Mouse (Mus musculus) CH12.LX (cell line): ENCODE measurements around the gene Gipr. TPM values are rescaled to one million over a fixed set of nuclear protein-coding genes. Genes with fewer than 3 reads are reported as not detected.

Experiments
- polyA plus RNA-seq: library from polyadenylated mRNA; unstranded; fragments of >175 nt; gene quantifications from 2 replicates; pipeline ENCODE4 v1.2.1, GENCODE M21; 2012; ENCODE audit warnings: low read depth; ENCODE audit not compliant: insufficient read length
- total RNA-seq, 2 experiments: library from RNA; depleted of rRNA; stranded (reverse); fragments of 300-350 nt in 1 of 2; fragments of >200 nt in 1 of 2; gene quantifications; 2 replicates each; pipeline ENCODE4 v1.2.3; 2012 to 2014

Gipr gene
- total and polyA plus RNA-seq, 3 experiments = 0.04 to 0.11 TPM; not detected in 1

Other genes with a start within 250 kb of the Gipr start
Only the 20 nearest of the 27 such genes appear.
- gene Mypop, start 174.9 kb downstream of the Gipr start, total RNA-seq (2012; rRNA removed) = 2.5 and 2.8 TPM in 2 replicates
- 1.2 and 1.3 TPM in 2 replicates for gene Mypop, start 174.9 kb downstream of the Gipr start, total RNA-seq (2014; rRNA removed)
- gene Mypop, start 174.9 kb downstream of the Gipr start, polyA plus RNA-seq = 4.1 and 4.7 TPM in 2 replicates
- gene Irf2bp1, start 162.1 kb downstream of the Gipr start, total RNA-seq (2012; rRNA removed) = 11.8 and 12.8 TPM in 2 replicates
- 3.7 and 4.9 TPM in 2 replicates for gene Irf2bp1, start 162.1 kb downstream of the Gipr start, total RNA-seq (2014; rRNA removed)
- gene Irf2bp1, start 162.1 kb downstream of the Gipr start, polyA plus RNA-seq = 6.6 and 7.1 TPM in 2 replicates
- gene Foxa3, start 142.6 kb downstream of the Gipr start, total RNA-seq (2012; rRNA removed) = 0.08 TPM in 1 of 2 replicates, not detected in the other
- gene Foxa3, start 142.6 kb downstream of the Gipr start, total RNA-seq (2014; rRNA removed) = not detected in 2 replicates
- not detected in 2 replicates for gene Foxa3, start 142.6 kb downstream of the Gipr start, polyA plus RNA-seq
- 129 and 141 TPM in 2 replicates for gene Sympk, start 141.8 kb downstream of the Gipr start, total RNA-seq (2012; rRNA removed)
- gene Sympk, start 141.8 kb downstream of the Gipr start, total RNA-seq (2014; rRNA removed) = 42.0 and 43.7 TPM in 2 replicates
- 97.4 and 111 TPM in 2 replicates for gene Sympk, start 141.8 kb downstream of the Gipr start, polyA plus RNA-seq
- 0.17 and 0.25 TPM in 2 replicates for gene Rsph6a, start 111.4 kb downstream of the Gipr start, total RNA-seq (2012; rRNA removed)
- not detected in 2 replicates for gene Rsph6a, start 111.4 kb downstream of the Gipr start, total RNA-seq (2014; rRNA removed)
- gene Rsph6a, start 111.4 kb downstream of the Gipr start, polyA plus RNA-seq = not detected in 2 replicates
- gene Dmwd, start 89.9 kb downstream of the Gipr start, total RNA-seq (2012; rRNA removed) = not detected in 2 replicates
- not detected in 2 replicates for gene Dmwd, start 89.9 kb downstream of the Gipr start, total RNA-seq (2014; rRNA removed)
- not detected in 2 replicates for gene Dmwd, start 89.9 kb downstream of the Gipr start, polyA plus RNA-seq
- 0.17 and 0.30 TPM in 2 replicates for gene Dmpk, start 82.3 kb downstream of the Gipr start, total RNA-seq (2012; rRNA removed)
- 0.36 TPM in 1 of 2 replicates, not detected in the other for gene Dmpk, start 82.3 kb downstream of the Gipr start, total RNA-seq (2014; rRNA removed)
- 0.27 and 0.56 TPM in 2 replicates for gene Dmpk, start 82.3 kb downstream of the Gipr start, polyA plus RNA-seq
- 1.3 and 1.8 TPM in 2 replicates for gene Six5, start 71.5 kb downstream of the Gipr start, total RNA-seq (2012; rRNA removed)
- gene Six5, start 71.5 kb downstream of the Gipr start, total RNA-seq (2014; rRNA removed) = 0.16 TPM in 2 replicates
- 0.25 and 0.33 TPM in 2 replicates for gene Six5, start 71.5 kb downstream of the Gipr start, polyA plus RNA-seq
- gene Gm4969, start 47.8 kb downstream of the Gipr start, total RNA-seq (2012; rRNA removed) = 0.08 TPM in 1 of 2 replicates, not detected in the other
- not detected in 2 replicates for gene Gm4969, start 47.8 kb downstream of the Gipr start, total RNA-seq (2014; rRNA removed)
- gene Gm4969, start 47.8 kb downstream of the Gipr start, polyA plus RNA-seq = not detected in 2 replicates
- gene Fbxo46, start 46.3 kb downstream of the Gipr start, total RNA-seq (2012; rRNA removed) = 11.6 and 12.5 TPM in 2 replicates
- 3.5 and 4.0 TPM in 2 replicates for gene Fbxo46, start 46.3 kb downstream of the Gipr start, total RNA-seq (2014; rRNA removed)
- gene Fbxo46, start 46.3 kb downstream of the Gipr start, polyA plus RNA-seq = 4.8 and 6.1 TPM in 2 replicates
- 9.3 and 9.8 TPM in 2 replicates for gene Qpctl, start 16.8 kb downstream of the Gipr start, total RNA-seq (2012; rRNA removed)
- 5.1 and 5.2 TPM in 2 replicates for gene Qpctl, start 16.8 kb downstream of the Gipr start, total RNA-seq (2014; rRNA removed)
- 9.2 and 9.6 TPM in 2 replicates for gene Qpctl, start 16.8 kb downstream of the Gipr start, polyA plus RNA-seq
- gene Snrpd2, start 16.4 kb downstream of the Gipr start, total RNA-seq (2012; rRNA removed) = 348 and 408 TPM in 2 replicates
- gene Snrpd2, start 16.4 kb downstream of the Gipr start, total RNA-seq (2014; rRNA removed) = 178 and 213 TPM in 2 replicates
- gene Snrpd2, start 16.4 kb downstream of the Gipr start, polyA plus RNA-seq = 177 and 193 TPM in 2 replicates
- 32.4 and 52.4 TPM in 2 replicates for gene Eml2, start 10.3 kb upstream of the Gipr start, total RNA-seq (2012; rRNA removed)
- gene Eml2, start 10.3 kb upstream of the Gipr start, total RNA-seq (2014; rRNA removed) = 12.3 and 15.6 TPM in 2 replicates
- 29.1 and 30.8 TPM in 2 replicates for gene Eml2, start 10.3 kb upstream of the Gipr start, polyA plus RNA-seq
- 0.04 and 0.08 TPM in 2 replicates for gene Gpr4, start 46.4 kb upstream of the Gipr start, total RNA-seq (2012; rRNA removed)
- gene Gpr4, start 46.4 kb upstream of the Gipr start, total RNA-seq (2014; rRNA removed) = not detected in 2 replicates
- 0.14 and 0.31 TPM in 2 replicates for gene Gpr4, start 46.4 kb upstream of the Gipr start, polyA plus RNA-seq
- 11.9 and 15.7 TPM in 2 replicates for gene Opa3, start 62.2 kb upstream of the Gipr start, total RNA-seq (2012; rRNA removed)
- gene Opa3, start 62.2 kb upstream of the Gipr start, total RNA-seq (2014; rRNA removed) = 8.6 and 9.4 TPM in 2 replicates
- gene Opa3, start 62.2 kb upstream of the Gipr start, polyA plus RNA-seq = 20.0 and 21.2 TPM in 2 replicates
- gene Vasp, start 105.7 kb upstream of the Gipr start, total RNA-seq (2012; rRNA removed) = 109 and 114 TPM in 2 replicates
- 122 and 125 TPM in 2 replicates for gene Vasp, start 105.7 kb upstream of the Gipr start, total RNA-seq (2014; rRNA removed)
- gene Vasp, start 105.7 kb upstream of the Gipr start, polyA plus RNA-seq = 191 and 240 TPM in 2 replicates
- gene Ppm1n, start 113.9 kb upstream of the Gipr start, total RNA-seq (2012; rRNA removed) = not detected in 2 replicates
- not detected in 2 replicates for gene Ppm1n, start 113.9 kb upstream of the Gipr start, total RNA-seq (2014; rRNA removed)
- gene Ppm1n, start 113.9 kb upstream of the Gipr start, polyA plus RNA-seq = not detected in 2 replicates
- gene Rtn2, start 116.5 kb upstream of the Gipr start, total RNA-seq (2012; rRNA removed) = 0.72 and 1.0 TPM in 2 replicates
- 0.43 and 0.56 TPM in 2 replicates for gene Rtn2, start 116.5 kb upstream of the Gipr start, total RNA-seq (2014; rRNA removed)
- gene Rtn2, start 116.5 kb upstream of the Gipr start, polyA plus RNA-seq = 0.76 and 0.80 TPM in 2 replicates
- gene Fosb, start 143.9 kb upstream of the Gipr start, total RNA-seq (2012; rRNA removed) = 0.08 and 0.13 TPM in 2 replicates
- not detected in 2 replicates for gene Fosb, start 143.9 kb upstream of the Gipr start, total RNA-seq (2014; rRNA removed)
- gene Fosb, start 143.9 kb upstream of the Gipr start, polyA plus RNA-seq = 0.27 and 0.56 TPM in 2 replicates
- 27.7 and 31.1 TPM in 2 replicates for gene Ercc1, start 178.7 kb upstream of the Gipr start, total RNA-seq (2012; rRNA removed)
- gene Ercc1, start 178.7 kb upstream of the Gipr start, total RNA-seq (2014; rRNA removed) = 25.3 and 26.9 TPM in 2 replicates
- gene Ercc1, start 178.7 kb upstream of the Gipr start, polyA plus RNA-seq = 28.2 and 29.8 TPM in 2 replicates